Comparison of ENCODE assay signal across 18 mouse cellular contexts in the genomic region with DNA sequence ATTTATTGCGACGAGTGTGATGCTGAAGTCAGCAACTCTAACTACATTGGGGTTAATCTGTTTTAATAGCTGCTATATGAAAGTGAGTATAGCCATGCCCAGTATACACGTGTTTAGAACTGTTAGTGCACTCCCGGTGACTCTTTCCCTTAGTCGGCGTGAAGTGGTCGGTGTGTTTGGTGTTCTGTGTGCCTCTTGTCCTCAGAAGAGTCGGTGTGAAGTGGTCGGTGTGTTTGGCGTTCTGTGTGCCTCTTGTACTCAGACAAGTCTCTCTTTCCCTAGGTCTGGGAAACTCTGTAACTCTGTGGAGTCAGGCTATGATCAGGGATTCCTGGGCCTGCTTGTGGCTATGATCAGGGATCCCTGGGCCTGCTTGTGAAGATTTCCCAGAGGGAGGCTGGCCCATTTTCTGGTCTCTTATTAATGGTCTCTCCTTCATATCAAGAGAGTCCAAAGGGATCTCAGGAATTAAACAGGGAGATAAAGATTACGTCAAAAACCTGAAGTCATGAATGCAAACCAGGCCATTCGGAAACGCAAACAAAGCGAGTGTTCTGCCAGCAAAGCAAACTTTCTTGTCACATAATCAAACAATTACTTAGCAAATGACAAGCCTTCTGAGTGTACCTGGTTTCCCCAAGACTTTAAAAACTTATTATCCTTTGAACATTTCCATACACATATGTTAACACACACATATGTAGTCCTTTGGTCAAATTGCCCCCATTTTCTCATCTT. TPM values are rescaled to one million over a fixed set of nuclear protein-coding genes. Genes with fewer than 3 reads are reported as not detected.
DNase-seq lines count a peak whose midpoint lies in the region; ATAC-seq and TF ChIP-seq lines count a peak whose summit lies in the region.
"Had no signal": no experiment of that assay in that cellular context is flagged by ENCODE, and none has a peak within 500 bp of the region (broad histone marks: within the 10 kb centered on the region; RNA-seq: fewer than 3 reads in every experiment).

No protein-coding gene starts in this region.

- no peaks in the 10 kb centered on the region for H3K27me3 ChIP-seq in lung, postnatal 0 days (replicated peaks; ENCODE audit: insufficient read depth, low read length)
- H3K27me3 ChIP-seq in stomach, embryonic 15.5 days (replicated peaks), result no peaks in the 10 kb centered on the region
- peaks cover 15% of the 10 kb centered on the region for H3K27me3 ChIP-seq in kidney, embryonic 15.5 days

- 51% methylated on average over 14 of the region's 14 CpGs for WGBS in lung, postnatal 0 days
- WGBS in stomach, embryonic 15.5 days, result 64% methylated on average over 14 of the region's 14 CpGs
- WGBS in kidney, embryonic 15.5 days, result 85% methylated on average over 14 of the region's 14 CpGs

- peak; percentile 49 to 66 for DNase-seq in lung, adult 18-20 months
- no peak for DNase-seq in lung, postnatal 14 days
- DNase-seq in lung, postnatal 0 days (ENCODE audit: low spot score), result peak; percentile 85
- DNase-seq in adrenal gland, postnatal 10 days, result no peak
- DNase-seq: adrenal gland, postnatal 14 days; cerebellum, adult 11-12 months; cerebellum, adult 9-11 months; cerebellum, postnatal 36 days; gastrocnemius, postnatal 10 days; heart, postnatal 10 days had no signal

- H3K9ac ChIP-seq in lung, postnatal 0 days (replicated peaks; ENCODE audit: low read depth), result no peak overlapping the region
- H3K9ac ChIP-seq in stomach, embryonic 15.5 days, result no peak overlapping the region
- H3K9ac ChIP-seq in kidney, embryonic 15.5 days, result no peak overlapping the region
- H3K9ac ChIP-seq: embryonic facial prominence, embryonic 13.5 days; forebrain, embryonic 12.5 days; hindbrain, embryonic 13.5 days had no signal

- H3K4me1 ChIP-seq in lung, postnatal 0 days (ENCODE audit: insufficient read depth, low read depth, low read length), result no peaks in the 10 kb centered on the region; the same call in 1 of the 2 replicates
- H3K4me1 ChIP-seq in stomach, embryonic 15.5 days, result no peaks in the 10 kb centered on the region
- H3K4me1 ChIP-seq in kidney, embryonic 15.5 days, result peaks cover 3% of the 10 kb centered on the region; the same call in 1 of the 2 replicates
- H3K4me1 ChIP-seq: forebrain, embryonic 12.5 days; hindbrain, embryonic 13.5 days had no signal

- TF ChIP-seq EP300 in lung, postnatal 0 days (IDR thresholded peaks at IDR 0.05), result peak; percentile 24; the same call in 1 of the 2 replicates

- H3K9me3 ChIP-seq in lung, postnatal 0 days (ENCODE audit: low read length), result no peaks in the 10 kb centered on the region
- no peaks in the 10 kb centered on the region for H3K9me3 ChIP-seq in stomach, embryonic 15.5 days
- no peaks in the 10 kb centered on the region for H3K9me3 ChIP-seq in kidney, embryonic 15.5 days (replicated peaks)
- H3K9me3 ChIP-seq: embryonic facial prominence, embryonic 13.5 days; forebrain, embryonic 12.5 days; hindbrain, embryonic 13.5 days had no signal

- H3K36me3 ChIP-seq in lung, postnatal 0 days (ENCODE audit: insufficient read depth, low read length), result no peaks in the 10 kb centered on the region
- H3K36me3 ChIP-seq in stomach, embryonic 15.5 days, result no peaks in the 10 kb centered on the region
- H3K36me3 ChIP-seq in kidney, embryonic 15.5 days, result no peaks in the 10 kb centered on the region
- H3K36me3 ChIP-seq: embryonic facial prominence, embryonic 13.5 days; forebrain, embryonic 12.5 days; hindbrain, embryonic 13.5 days had no signal

- H3K4me2 ChIP-seq in lung, postnatal 0 days (replicated peaks; ENCODE audit: low read depth, low read length), result no peak overlapping the region
- H3K4me2 ChIP-seq in stomach, embryonic 15.5 days, result no peak overlapping the region
- H3K4me2 ChIP-seq in kidney, embryonic 15.5 days, result no peak overlapping the region
- H3K4me2 ChIP-seq: embryonic facial prominence, embryonic 13.5 days; forebrain, embryonic 12.5 days; hindbrain, embryonic 13.5 days had no signal

- H3K27ac ChIP-seq in lung, postnatal 0 days (ENCODE audit: low read length), result peak overlapping the region; percentile 72
- H3K27ac ChIP-seq in stomach, embryonic 15.5 days, result peak overlapping the region; percentile 40; the same call in 1 of the 2 replicates
- no peak overlapping the region for H3K27ac ChIP-seq in kidney, embryonic 15.5 days
- H3K27ac ChIP-seq: embryonic facial prominence, embryonic 13.5 days; forebrain, embryonic 12.5 days; hindbrain, embryonic 13.5 days; hindbrain, postnatal 0 days had no signal

- no peak overlapping the region for H3K4me3 ChIP-seq in lung, postnatal 0 days (ENCODE audit: low read depth, low read length)
- H3K4me3 ChIP-seq in stomach, embryonic 15.5 days (replicated peaks), result no peak overlapping the region
- H3K4me3 ChIP-seq in kidney, embryonic 15.5 days (replicated peaks), result no peak overlapping the region
- H3K4me3 ChIP-seq: embryonic facial prominence, embryonic 13.5 days; forebrain, embryonic 12.5 days; hindbrain, embryonic 13.5 days had no signal

- ATAC-seq in lung, postnatal 0 days, result peak; percentile 90
- 0 out of 2 replicates have a peak, but pooled peaks have one; percentile 10 for ATAC-seq in stomach, embryonic 15.5 days (ENCODE audit: insufficient read depth, low FRiP score, low read depth)
- ATAC-seq in kidney, embryonic 15.5 days (replicated peaks; ENCODE audit: low FRiP score), result no peak
- ATAC-seq: forebrain, embryonic 16.5 days; hindbrain, postnatal 0 days had no signal

- no peak for TF ChIP-seq CTCF in lung, postnatal 0 days (IDR thresholded peaks at IDR 0.05)

RNA-seq across cellular contexts. Expression of a gene that starts 10.6 kb away (rescaled TPM):
- 7.3 and 7.8 TPM in 2 replicates for polyA plus RNA-seq in lung, postnatal 0 days (2015; fragmentation: Nextera tagmentation; extraction: Ambion mirVana)
- polyA plus RNA-seq in stomach, embryonic 15.5 days (2015; fragmentation: Nextera tagmentation; extraction: Ambion mirVana), result 0.19 TPM in 1 of 2 replicates, not detected in the other
- polyA plus RNA-seq in kidney, embryonic 15.5 days (2015; fragmentation: Nextera tagmentation; extraction: Ambion mirVana), result 0.09 TPM in 1 of 2 replicates, not detected in the other
- under 1 TPM in 1 of 2 experiments, not detected in 1; 0.15 TPM for total RNA-seq in adrenal gland, postnatal 10 days (2021)
- total RNA-seq: adrenal gland, postnatal 14 days; hematopoietic stem cell, adult 5-6 weeks had no signal
- polyA plus RNA-seq: forebrain, embryonic 12.5 days; hindbrain, embryonic 13.5 days had no signal

RNA-seq across cellular contexts. Expression of a gene that starts 21.9 kb away (rescaled TPM):
- polyA plus RNA-seq in lung, postnatal 0 days (2015; fragmentation: Nextera tagmentation; extraction: Ambion mirVana), result 38.4 and 39.9 TPM in 2 replicates
- 92.9 and 104 TPM in 2 replicates for polyA plus RNA-seq in stomach, embryonic 15.5 days (2015; fragmentation: Nextera tagmentation; extraction: Ambion mirVana)
- 128 and 133 TPM in 2 replicates for polyA plus RNA-seq in kidney, embryonic 15.5 days (2015; fragmentation: Nextera tagmentation; extraction: Ambion mirVana)
- total RNA-seq in adrenal gland, postnatal 10 days (2021), result 10 to 100 TPM; 60.6 to 70.6 TPM

Comparison
In these comparisons a context has a peak if more than half of its experiments do, and no peak if none do; other contexts are left out.
1. DNase-seq: peak in lung, adult 18-20 months (2 of 2) and lung, postnatal 0 days (single experiment); none in lung, postnatal 14 days (single experiment) and adrenal gland, postnatal 10 days (single experiment).